Mouse (Mus musculus) gonadal fat pad, adult 2 months (tissue): ENCODE measurements around the gene Vmn1r5. TPM values are rescaled to one million over a fixed set of nuclear protein-coding genes. Genes with fewer than 3 reads are reported as not detected.
"Not testable (repeated sequence)": the region's sequence is repeated elsewhere in the genome, so short reads cannot be mapped to it uniquely, and the experiment has no call there.

Experiments
- DNase-seq: peaks from one replicate; pipeline ENCODE4 v3.0.0-alpha.2; 2012; ENCODE audit warnings: low read depth
- polyA plus RNA-seq: library from polyadenylated mRNA; depleted of rRNA; stranded (reverse); fragments of >200 nt; gene quantifications from 2 replicates; pipeline ENCODE4 v1.2.3, GENCODE M21; 2012; rRNA removed

Vmn1r5 gene
- polyA plus RNA-seq: 0.11 TPM in 1 of 2 replicates, not detected in the other

DNA sequence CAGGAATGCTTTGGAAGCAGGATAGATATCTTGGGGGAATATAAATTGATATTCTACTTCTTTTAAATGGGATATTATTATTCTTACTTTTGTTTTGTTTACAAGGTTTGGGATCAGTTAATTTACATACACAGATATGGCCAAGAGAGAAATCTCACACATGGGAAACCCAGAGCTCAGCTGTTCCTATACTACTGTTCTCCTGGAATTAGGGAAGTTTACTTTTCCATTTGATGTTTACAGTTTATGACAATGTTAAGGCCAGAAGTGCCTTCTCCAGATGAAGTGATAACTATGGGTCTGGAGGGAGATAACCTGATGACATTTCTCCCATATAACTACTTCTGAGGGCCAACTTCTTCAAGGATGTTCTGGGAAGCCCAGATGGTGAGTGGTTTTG lies at the start of gene Vmn1r5:
Gene Vmn1r5 (plus strand): TSS at position 301 of the 400 bp plus-strand sequence.
- DNase-seq: no peak

DNA sequence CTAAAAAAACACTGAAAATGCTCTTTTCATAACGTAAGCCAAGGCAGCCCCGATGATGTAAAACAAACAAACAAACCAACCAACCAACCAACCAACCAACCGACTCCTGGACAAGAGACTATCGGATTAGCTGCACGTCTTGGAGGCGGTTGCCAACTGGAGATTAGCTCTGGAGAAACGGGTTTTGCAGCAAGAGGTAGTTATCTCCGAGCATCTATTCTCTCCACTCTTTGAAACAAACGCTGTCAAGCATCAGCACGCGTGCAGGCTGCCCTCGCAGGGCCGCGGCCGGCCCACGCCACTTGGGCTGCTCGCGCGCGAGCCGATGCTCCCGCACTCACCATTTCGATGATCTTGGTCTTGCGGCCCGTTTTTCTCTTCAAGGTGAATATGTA lies 46.7 kb upstream of the Vmn1r5 start:
- DNase-seq: peak; percentile 76

DNA sequence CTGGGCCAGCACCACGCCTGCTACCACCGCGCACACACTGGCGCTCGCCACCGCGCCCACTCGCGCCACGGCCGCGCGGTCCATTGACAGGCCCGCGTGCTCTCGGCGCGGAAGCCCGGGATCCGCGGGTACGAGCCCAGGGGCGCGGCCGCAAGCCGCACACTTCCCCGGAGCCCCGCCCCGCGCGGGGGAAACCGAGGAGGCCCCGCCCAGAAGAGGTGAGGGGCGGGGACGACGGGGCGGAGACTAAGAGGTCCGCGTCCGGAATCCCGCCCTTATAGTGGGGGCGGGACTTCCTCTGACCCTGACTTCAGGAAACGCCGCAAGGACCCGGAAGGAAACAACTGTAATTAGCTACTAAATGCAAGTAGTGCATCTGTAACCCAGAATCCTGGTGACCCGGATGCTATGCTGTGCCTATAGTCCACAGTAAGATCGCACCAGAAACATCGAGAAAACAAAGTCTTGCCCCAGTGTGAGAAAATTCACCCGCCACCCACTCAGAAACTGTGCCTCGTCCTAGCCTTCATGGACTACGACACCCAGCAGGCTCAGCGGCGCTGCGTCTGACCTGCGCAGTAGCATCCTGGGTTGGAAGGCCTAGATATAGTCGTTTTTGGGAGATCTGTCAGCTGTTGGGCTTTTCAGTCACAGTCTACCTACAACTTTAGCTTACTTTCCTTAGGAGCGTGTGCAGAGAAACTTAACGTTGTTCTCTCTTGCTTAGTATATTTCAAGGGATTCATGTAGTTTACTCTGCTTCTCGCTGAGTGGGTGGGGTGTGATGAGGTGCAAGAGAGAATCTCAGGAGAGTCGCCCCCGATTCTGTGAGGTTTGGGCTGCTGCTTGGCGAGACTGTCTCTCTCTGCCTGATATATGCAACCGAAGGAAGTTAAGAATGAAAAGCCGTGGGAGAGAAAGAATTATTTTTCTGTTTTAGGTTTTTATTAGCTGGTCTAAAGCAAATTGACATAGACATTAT lies 46.1 kb upstream of the Vmn1r5 start, which contains the start of the genes Nt5c3 and Vmn1r4:
Gene Nt5c3 (minus strand): TSS at position 207 of the 982 bp plus-strand sequence.
Gene Vmn1r4 (plus strand): TSS at position 290 of the 982 bp plus-strand sequence.
- peak; percentile 91 for DNase-seq

DNA sequence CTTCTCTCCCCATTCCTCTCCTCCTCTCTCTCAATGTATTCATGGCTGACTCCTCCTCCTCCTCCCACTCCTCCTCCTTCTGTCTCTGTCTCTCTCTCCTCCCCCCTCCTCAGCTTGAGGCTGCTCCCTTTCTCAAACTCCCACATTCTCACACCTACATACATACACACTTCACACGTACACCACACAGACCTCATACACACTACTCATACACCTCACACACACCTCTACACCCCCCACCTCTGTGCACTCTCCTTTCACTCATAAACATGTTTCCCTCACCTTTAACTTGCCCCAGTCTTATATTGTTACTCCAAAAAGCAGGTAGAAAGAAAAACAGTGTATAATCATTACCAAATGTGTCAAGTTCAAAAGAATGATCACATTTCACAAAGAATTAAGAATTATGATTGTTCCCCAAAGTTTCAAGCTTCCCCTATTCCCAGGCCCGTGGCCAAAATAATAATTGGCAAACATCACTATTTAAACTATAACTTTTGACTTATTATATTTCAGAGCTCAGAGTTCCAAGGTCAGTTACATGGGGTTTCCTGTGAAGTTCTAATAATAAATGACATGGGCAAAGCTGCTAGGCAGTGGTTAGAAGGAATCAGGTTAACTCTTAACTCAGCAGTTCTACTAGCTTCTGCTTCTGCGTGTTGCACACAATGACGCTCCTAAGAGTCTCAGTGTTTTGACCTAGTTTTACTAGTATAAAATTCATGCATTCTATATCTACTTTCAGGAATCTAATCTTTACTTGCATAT lies 38.2 kb upstream of the Vmn1r5 start:
- DNase-seq: no peak

DNA sequence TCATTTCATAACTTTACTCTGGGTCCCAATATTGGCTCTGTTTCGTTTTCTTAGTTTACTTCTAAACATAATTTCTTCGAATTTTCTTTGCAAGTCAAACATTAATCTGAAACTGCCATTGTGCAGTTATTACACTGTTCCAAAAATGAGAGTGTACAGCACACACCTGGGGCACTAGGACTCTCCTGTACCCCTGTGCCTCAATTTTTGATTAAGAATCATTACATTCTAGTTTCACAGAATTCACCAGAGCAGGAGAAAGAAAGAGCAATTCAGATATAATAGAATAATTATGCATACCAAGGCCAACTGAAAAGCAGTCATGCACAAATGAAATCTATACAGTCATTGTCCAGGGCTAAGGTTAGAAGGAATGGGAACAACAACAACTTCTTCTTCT lies 37.6 kb upstream of the Vmn1r5 start:
- no peak for DNase-seq

DNA sequence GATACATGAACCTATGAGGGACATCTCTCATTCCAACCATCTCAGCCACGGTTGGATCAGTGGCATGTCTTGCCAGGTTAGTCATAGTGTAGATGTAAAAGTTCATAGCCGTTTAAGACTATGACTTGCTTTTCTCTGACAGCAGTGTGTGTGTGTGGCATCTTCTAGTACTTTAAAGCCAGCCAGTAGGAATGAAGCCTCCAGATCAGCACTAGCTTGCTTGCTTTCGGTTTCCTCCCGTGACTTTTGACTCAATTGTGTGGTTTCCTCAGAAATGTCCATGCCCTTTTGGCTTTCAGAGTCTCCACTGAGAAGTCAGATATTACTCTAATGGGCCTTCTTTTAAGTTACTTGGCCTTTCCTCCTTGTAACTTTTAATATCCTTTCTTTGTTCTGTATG lies 35.7 kb upstream of the Vmn1r5 start:
- no peak for DNase-seq

DNA sequence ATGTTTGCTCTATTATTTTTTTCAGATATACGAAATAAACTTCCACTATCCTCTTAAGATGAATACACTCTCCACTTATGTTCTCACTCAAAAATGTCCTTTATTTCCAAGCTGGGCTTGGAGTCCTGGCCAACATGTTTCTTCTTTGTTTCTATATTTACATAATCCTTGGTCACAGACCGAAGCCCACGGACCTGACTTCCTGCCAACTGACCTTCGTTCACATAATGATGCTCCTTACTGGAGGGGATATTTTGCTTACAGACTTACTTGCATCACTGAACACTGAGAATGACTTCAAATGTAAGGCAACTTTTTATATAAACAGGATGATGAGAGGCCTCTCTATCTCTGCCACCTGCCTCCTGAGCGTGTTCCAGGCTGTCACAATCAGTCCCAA lies 13.6 kb upstream of the Vmn1r5 start:
- no peak for DNase-seq

DNA sequence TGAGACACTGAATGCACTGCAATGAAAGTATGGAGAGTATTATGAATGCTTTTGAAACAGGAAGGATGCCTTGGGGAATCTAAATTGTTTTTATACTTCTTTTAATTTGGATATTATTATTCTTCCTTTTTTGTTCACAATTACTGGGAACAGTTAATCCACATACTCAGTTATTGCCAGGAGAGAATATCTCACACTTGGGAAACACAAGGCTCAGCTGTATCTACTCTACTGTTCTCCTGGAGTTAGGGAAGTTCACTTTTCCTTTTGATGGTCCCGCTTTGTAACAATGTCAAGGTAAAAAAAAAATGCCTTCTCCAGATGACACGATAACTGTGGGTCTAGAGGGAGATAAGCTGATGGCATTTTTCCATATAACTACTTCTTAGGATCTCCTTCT lies 26.9 kb downstream of the Vmn1r5 start, which contains the start of gene Vmn1r6:
Gene Vmn1r6 (plus strand): TSS at position 301 of the 400 bp plus-strand sequence.
- DNase-seq: no peak

DNA sequence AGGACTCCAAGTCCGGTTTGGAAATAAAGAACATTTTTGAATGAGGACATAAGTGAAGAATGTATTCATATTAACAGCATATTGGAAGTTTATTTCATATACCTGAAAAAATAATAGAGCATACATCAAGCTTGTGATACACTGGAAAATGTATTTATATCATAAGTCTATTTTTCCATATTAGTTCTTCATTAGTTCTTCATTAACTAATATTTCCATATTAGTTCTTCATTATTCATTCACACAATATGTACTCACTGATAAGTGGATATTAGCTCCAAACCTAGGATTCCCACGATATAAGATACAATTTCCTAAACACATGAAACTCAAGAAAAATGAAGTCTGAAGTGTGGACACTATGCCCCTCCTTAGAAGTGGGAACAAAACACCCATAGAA lies 55.2 kb downstream of the Vmn1r5 start, which contains the start of gene Vmn1r7:
Gene Vmn1r7 (minus strand): TSS at position 101 of the 400 bp plus-strand sequence.
- DNase-seq: not testable (repeated sequence)

DNA sequence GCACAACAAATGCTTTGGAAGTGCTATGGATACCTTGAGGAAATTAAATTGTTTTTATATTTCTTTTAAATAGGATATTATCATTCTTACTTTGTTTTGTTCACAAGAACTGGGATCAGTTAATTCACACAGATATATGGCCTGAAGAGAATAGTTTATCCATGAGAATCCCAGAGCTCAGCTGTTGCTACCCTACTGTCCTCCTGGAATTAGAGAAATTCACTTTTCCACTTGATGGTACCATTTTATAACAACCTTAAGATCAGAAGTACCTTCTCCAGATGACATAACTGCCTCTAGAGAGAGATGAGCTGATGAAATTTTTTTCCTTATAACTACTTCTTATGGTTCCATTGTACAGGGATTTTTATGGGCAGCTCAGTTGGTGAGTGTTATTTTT lies 61.9 kb downstream of the Vmn1r5 start, which contains the start of gene Vmn1r8:
Gene Vmn1r8 (plus strand): TSS at position 301 of the 400 bp plus-strand sequence.
- DNase-seq: no peak

DNA sequence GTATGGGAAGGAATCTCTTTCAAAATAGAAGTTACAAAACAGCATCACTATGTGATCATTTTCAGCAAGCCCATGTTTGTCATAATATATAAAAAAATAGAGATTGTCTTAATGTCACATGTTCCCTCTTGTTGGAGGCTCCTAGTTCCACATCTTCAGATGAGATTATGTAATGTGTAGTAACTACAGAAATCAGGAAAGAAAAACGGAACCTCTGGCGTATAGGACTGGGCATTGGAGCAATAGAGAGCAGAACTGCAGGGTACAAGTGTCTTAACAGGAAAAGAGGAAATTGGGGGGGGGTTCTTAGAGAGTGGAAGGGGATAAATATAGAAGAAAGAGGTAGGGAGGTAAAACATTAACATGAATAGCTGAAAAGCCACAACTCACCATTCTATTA lies 64.6 kb downstream of the Vmn1r5 start:
- DNase-seq: no peak

Other genes with a start within 250 kb of the Vmn1r5 start
- gene Kbtbd2, start 172.5 kb upstream of the Vmn1r5 start, polyA plus RNA-seq: 9.4 and 10.9 TPM in 2 replicates
- gene Fkbp9, start 138.2 kb upstream of the Vmn1r5 start, polyA plus RNA-seq: 95.4 and 102 TPM in 2 replicates
- 7.3 and 8.3 TPM in 2 replicates for gene Nt5c3, start 46.3 kb upstream of the Vmn1r5 start, polyA plus RNA-seq
- 0.24 and 0.45 TPM in 2 replicates for gene Vmn1r4, start 46.3 kb upstream of the Vmn1r5 start, polyA plus RNA-seq
- not detected in 2 replicates for gene Vmn1r6, start 27.0 kb downstream of the Vmn1r5 start, polyA plus RNA-seq
- gene Vmn1r7, start 55.1 kb downstream of the Vmn1r5 start, polyA plus RNA-seq: not detected in 2 replicates
- not detected in 2 replicates for gene Vmn1r8, start 62.0 kb downstream of the Vmn1r5 start, polyA plus RNA-seq
- gene Vmn1r9, start 96.5 kb downstream of the Vmn1r5 start, polyA plus RNA-seq: not detected in 2 replicates
- gene Vmn1r10, start 139.2 kb downstream of the Vmn1r5 start, polyA plus RNA-seq: not detected in 2 replicates
- gene Vmn1r11, start 163.2 kb downstream of the Vmn1r5 start, polyA plus RNA-seq: not detected in 2 replicates
- gene Vmn1r12, start 186.6 kb downstream of the Vmn1r5 start, polyA plus RNA-seq: not detected in 2 replicates
- gene Vmn1r13, start 233.0 kb downstream of the Vmn1r5 start, polyA plus RNA-seq: not detected in 2 replicates